Comparison of ENCODE assay signal across 26 mouse cellular contexts in genomic region chr13:52452291-52452690, GRCm38 (mm10).
DNase-seq lines count a peak whose midpoint lies in the region; ATAC-seq and TF ChIP-seq lines count a peak whose summit lies in the region.
"Had no signal": no experiment of that assay in that cellular context is flagged by ENCODE, and none has a peak within 500 bp of the region (broad histone marks: within the 10 kb centered on the region; RNA-seq: fewer than 3 reads in every experiment).

No protein-coding gene starts in this region.

- no peak overlapping the region for H3K4me3 ChIP-seq in embryonic facial prominence, embryonic 11.5 days (ENCODE audit: low read depth, low read length)
- H3K4me3 ChIP-seq in embryonic facial prominence, embryonic 10.5 days = no peak overlapping the region
- no peak overlapping the region for H3K4me3 ChIP-seq in kidney, postnatal 0 days (replicated peaks; ENCODE audit: low read depth, low read length)
- H3K4me3 ChIP-seq: embryonic facial prominence, embryonic 12.5 days; forebrain, embryonic 12.5 days; intestine, embryonic 15.5 days; layer of hippocampus, adult 2 months; limb, embryonic 12.5 days; megakaryocyte, embryonic 14.5 days; neural tube, embryonic 15.5 days had no signal

- TF ChIP-seq CTCF in kidney, postnatal 0 days (IDR thresholded peaks at IDR 0.05; ENCODE audit: low read depth) = no peak

- H3K4me2 ChIP-seq in embryonic facial prominence, embryonic 11.5 days (ENCODE audit: low read depth, low read length) = no peak overlapping the region
- H3K4me2 ChIP-seq in kidney, postnatal 0 days (ENCODE audit: low read length) = no peak overlapping the region
- H3K4me2 ChIP-seq: embryonic facial prominence, embryonic 12.5 days; forebrain, embryonic 12.5 days; heart, embryonic 11.5 days; intestine, embryonic 15.5 days; limb, embryonic 12.5 days; liver, embryonic 11.5 days; neural tube, embryonic 15.5 days had no signal

- no peak for ATAC-seq in embryonic facial prominence, embryonic 11.5 days (replicated peaks; ENCODE audit: insufficient number of reproducible peaks, low FRiP score, low TSS enrichment, low read depth)
- no peak for ATAC-seq in kidney, postnatal 0 days (replicated peaks; ENCODE audit: low FRiP score, low read depth)
- ATAC-seq: intestine, embryonic 15.5 days; liver, postnatal 0 days had no signal

- no peak overlapping the region for H3K27ac ChIP-seq in embryonic facial prominence, embryonic 11.5 days (replicated peaks; ENCODE audit: low read depth, low read length)
- H3K27ac ChIP-seq in embryonic facial prominence, embryonic 10.5 days (replicated peaks) = no peak overlapping the region
- H3K27ac ChIP-seq in kidney, postnatal 0 days = no peak overlapping the region
- H3K27ac ChIP-seq: embryonic facial prominence, embryonic 12.5 days; forebrain, embryonic 12.5 days; intestine, embryonic 15.5 days; layer of hippocampus, adult 2 months; limb, embryonic 12.5 days; neural tube, embryonic 15.5 days; stomach, postnatal 0 days had no signal

- H3K4me1 ChIP-seq in embryonic facial prominence, embryonic 11.5 days (ENCODE audit: control insufficient read depth, insufficient read depth, low read length) = no peaks in the 10 kb centered on the region
- peaks cover 14% of the 10 kb centered on the region for H3K4me1 ChIP-seq in embryonic facial prominence, embryonic 10.5 days
- H3K4me1 ChIP-seq in kidney, postnatal 0 days (replicated peaks; ENCODE audit: insufficient read depth, low read length) = no peaks in the 10 kb centered on the region
- H3K4me1 ChIP-seq: intestine, embryonic 15.5 days had no signal

- no peaks in the 10 kb centered on the region for H3K27me3 ChIP-seq in embryonic facial prominence, embryonic 11.5 days (ENCODE audit: control insufficient read depth, insufficient read depth, low read length)
- H3K27me3 ChIP-seq in embryonic facial prominence, embryonic 10.5 days (replicated peaks; ENCODE audit: low read depth, poor library complexity, severe bottlenecking) = no peaks in the 10 kb centered on the region
- H3K27me3 ChIP-seq in kidney, postnatal 0 days (ENCODE audit: insufficient read depth, low read length) = no peaks in the 10 kb centered on the region
- H3K27me3 ChIP-seq: embryonic facial prominence, embryonic 12.5 days; intestine, embryonic 15.5 days; limb, embryonic 12.5 days had no signal

- H3K9ac ChIP-seq in embryonic facial prominence, embryonic 11.5 days (replicated peaks; ENCODE audit: low read length) = no peak overlapping the region
- H3K9ac ChIP-seq in kidney, postnatal 0 days (ENCODE audit: low read depth, low read length) = no peak overlapping the region
- H3K9ac ChIP-seq: embryonic facial prominence, embryonic 12.5 days; forebrain, embryonic 12.5 days; intestine, embryonic 15.5 days; limb, embryonic 12.5 days; liver, postnatal 0 days; neural tube, embryonic 15.5 days had no signal

- H3K36me3 ChIP-seq in embryonic facial prominence, embryonic 11.5 days (replicated peaks; ENCODE audit: control insufficient read depth, insufficient read depth, low read depth, low read length) = no peaks in the 10 kb centered on the region
- H3K36me3 ChIP-seq in embryonic facial prominence, embryonic 10.5 days (replicated peaks) = no peaks in the 10 kb centered on the region
- no peaks in the 10 kb centered on the region for H3K36me3 ChIP-seq in kidney, postnatal 0 days (ENCODE audit: insufficient read depth, low read length)
- H3K36me3 ChIP-seq: embryonic facial prominence, embryonic 12.5 days; forebrain, embryonic 12.5 days; intestine, embryonic 15.5 days; limb, embryonic 12.5 days; neural tube, embryonic 15.5 days had no signal

- DNase-seq in embryonic facial prominence, embryonic 11.5 days (ENCODE audit: low spot score) = peak; percentile 6
- no peak for DNase-seq in embryonic facial prominence, embryonic 10.5 days (ENCODE audit: low spot score)
- DNase-seq in kidney, postnatal 0 days (ENCODE audit: low spot score) = peak; percentile 36
- no peak for DNase-seq in kidney, adult 11 months
- DNase-seq in right cerebral cortex, adult 18-20 months = peak; percentile 15
- no peak for DNase-seq in right cerebral cortex, postnatal 36 days (ENCODE audit: low spot score in 2 of 2)
- DNase-seq in heart, adult 9 months (ENCODE audit: low spot score in 2 of 2) = no peak
- DNase-seq: adrenal gland, postnatal 25 days; cerebellum, adult 11 months; cerebellum, postnatal 25 days; gastrocnemius, postnatal 10 days; kidney, adult 9 months; kidney, postnatal 25 days; liver, postnatal 0 days; lung, postnatal 36 days; thymus, adult 2 months had no signal

- no peaks in the 10 kb centered on the region for H3K9me3 ChIP-seq in embryonic facial prominence, embryonic 11.5 days (replicated peaks; ENCODE audit: control insufficient read depth, low read length)
- no peaks in the 10 kb centered on the region for H3K9me3 ChIP-seq in embryonic facial prominence, embryonic 10.5 days
- H3K9me3 ChIP-seq in kidney, postnatal 0 days (replicated peaks; ENCODE audit: low read length) = no peaks in the 10 kb centered on the region
- H3K9me3 ChIP-seq: embryonic facial prominence, embryonic 12.5 days; forebrain, embryonic 12.5 days; intestine, embryonic 15.5 days; limb, embryonic 12.5 days; neural tube, embryonic 15.5 days had no signal

- WGBS in embryonic facial prominence, embryonic 11.5 days = 41% methylated on average over 4 of the region's 4 CpGs
- 55% methylated on average over 4 of the region's 4 CpGs for WGBS in embryonic facial prominence, embryonic 10.5 days
- 29% methylated on average over 4 of the region's 4 CpGs for WGBS in kidney, postnatal 0 days

Comparison
In these comparisons a context has a peak if more than half of its experiments do, and no peak if none do; other contexts are left out.
1. DNase-seq: peak in embryonic facial prominence, embryonic 11.5 days (single experiment), kidney, postnatal 0 days (single experiment) and right cerebral cortex, adult 18-20 months (single experiment); none in embryonic facial prominence, embryonic 10.5 days (single experiment), kidney, adult 11 months (single experiment), right cerebral cortex, postnatal 36 days (0 of 2) and heart, adult 9 months (0 of 2).